Mouse (Mus musculus): ENCODE measurements around the gene Tex30. TPM values are rescaled to one million over a fixed set of nuclear protein-coding genes. Genes with fewer than 3 reads are reported as not detected.

The Tex30 gene
- polyA plus RNA-seq (2014; fragmentation: Nextera tagmentation; extraction: Ambion mirVana) = 83.9 and 88.1 TPM in 2 replicates

DNA sequence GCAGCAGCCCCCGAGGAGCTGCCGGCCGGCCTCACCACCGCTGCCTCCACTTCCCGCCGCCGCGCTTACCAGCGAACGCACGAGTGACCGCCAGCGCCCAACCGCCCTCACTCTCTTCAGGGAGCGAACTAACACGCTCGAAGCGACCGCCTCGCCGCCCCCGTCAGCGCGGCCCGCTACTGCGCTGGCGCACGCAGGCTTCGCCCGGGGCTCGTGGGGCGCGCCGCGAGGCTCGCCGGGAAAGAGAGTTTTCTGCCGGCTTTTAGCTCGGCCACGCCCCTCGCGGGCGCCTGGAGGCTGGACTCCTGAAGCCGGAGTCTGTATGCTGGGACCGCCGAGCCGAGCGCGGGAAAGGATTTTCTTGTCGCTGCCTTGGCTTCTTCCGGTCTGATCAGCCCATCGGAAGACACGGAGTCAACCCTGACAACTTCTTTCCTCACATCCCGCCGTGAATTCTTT lies at the start of gene Tex30:
Gene Tex30, minus strand, starts transcription at position 183 of the 459 bp plus-strand sequence.
- WGBS = under 1% methylated on average over 55 of the region's 55 CpGs
- ATAC-seq (replicated peaks; ENCODE audit: low FRiP score, low TSS enrichment, low read depth) = peak; percentile 97
- no peaks in the 10 kb centered on the region for H3K9me3 ChIP-seq (ENCODE audit: control insufficient read depth, low read length)

DNA sequence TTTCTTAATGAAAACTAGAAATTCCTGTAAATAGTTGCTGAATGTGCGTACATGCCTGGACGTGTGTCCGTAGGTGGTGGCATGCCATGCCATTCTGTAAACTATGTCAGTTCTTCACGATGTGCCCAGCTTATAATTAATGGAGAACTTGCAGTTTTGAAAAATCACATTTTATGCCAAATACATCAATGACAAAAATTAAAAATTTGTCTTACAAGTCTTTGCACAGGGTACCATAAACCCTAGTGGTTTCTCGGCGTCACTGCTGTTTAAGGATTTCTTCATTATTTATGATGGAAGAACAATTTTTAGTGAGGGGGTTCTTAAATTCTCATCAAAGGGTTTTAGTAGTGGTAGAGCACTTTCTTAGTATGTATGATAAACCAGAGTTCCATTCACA lies 46.5 kb upstream of the Tex30 start:
- Histone ChIP-seq H3K4me1 (replicated peaks; ENCODE audit: control insufficient read depth, insufficient read depth, low read length) (peaks cover 9% of the 10 kb centered on the region; the same call in 1 of the 2 replicates), H3K27me3 (replicated peaks; ENCODE audit: control insufficient read depth, insufficient read depth, low read length) (no peaks in the 10 kb centered on the region), H3K9me3 (ENCODE audit: control insufficient read depth, low read length) (no peaks in the 10 kb centered on the region), H3K4me2 (ENCODE audit: low read length) (peak overlapping the region; percentile 56), H3K9ac (ENCODE audit: low read length) (peak overlapping the region; percentile 84), H3K36me3 (ENCODE audit: control insufficient read depth, insufficient read depth, low read length) (peaks cover 2% of the 10 kb centered on the region), H3K27ac (ENCODE audit: low read depth) (0 out of 2 replicates have a peak overlapping the region, but pooled peaks have one; percentile 93), H3K4me3 (ENCODE audit: low read depth, low read length) (peak overlapping the region; percentile 88)
- 27% methylated on average over 6 of the region's 6 CpGs for WGBS
- DNase-seq (ENCODE audit: low spot score) (no peak), ATAC-seq (replicated peaks; ENCODE audit: low FRiP score, low TSS enrichment, low read depth) (no peak)

More for the DNA sequence above, at the start of gene Tex30:
- Histone ChIP-seq H3K9ac (ENCODE audit: low read length) (peak within 1 kb of the TSS; percentile 73), H3K4me1 (replicated peaks; ENCODE audit: control insufficient read depth, insufficient read depth, low read length) (peaks cover 3% of the 10 kb centered on the region), H3K27me3 (replicated peaks; ENCODE audit: control insufficient read depth, insufficient read depth, low read length) (no peaks in the 10 kb centered on the region), H3K36me3 (ENCODE audit: control insufficient read depth, insufficient read depth, low read length) (peaks cover 31% of the 10 kb centered on the region), H3K4me3 (ENCODE audit: low read depth, low read length) (peak within 1 kb of the TSS; percentile 71), H3K4me2 (ENCODE audit: low read length) (peak within 1 kb of the TSS; percentile 64), H3K27ac (ENCODE audit: low read depth) (peak within 1 kb of the TSS; percentile 83; the same call in 1 of the 2 replicates)
- DNase-seq (ENCODE audit: low spot score) = peak; percentile 90

DNA sequence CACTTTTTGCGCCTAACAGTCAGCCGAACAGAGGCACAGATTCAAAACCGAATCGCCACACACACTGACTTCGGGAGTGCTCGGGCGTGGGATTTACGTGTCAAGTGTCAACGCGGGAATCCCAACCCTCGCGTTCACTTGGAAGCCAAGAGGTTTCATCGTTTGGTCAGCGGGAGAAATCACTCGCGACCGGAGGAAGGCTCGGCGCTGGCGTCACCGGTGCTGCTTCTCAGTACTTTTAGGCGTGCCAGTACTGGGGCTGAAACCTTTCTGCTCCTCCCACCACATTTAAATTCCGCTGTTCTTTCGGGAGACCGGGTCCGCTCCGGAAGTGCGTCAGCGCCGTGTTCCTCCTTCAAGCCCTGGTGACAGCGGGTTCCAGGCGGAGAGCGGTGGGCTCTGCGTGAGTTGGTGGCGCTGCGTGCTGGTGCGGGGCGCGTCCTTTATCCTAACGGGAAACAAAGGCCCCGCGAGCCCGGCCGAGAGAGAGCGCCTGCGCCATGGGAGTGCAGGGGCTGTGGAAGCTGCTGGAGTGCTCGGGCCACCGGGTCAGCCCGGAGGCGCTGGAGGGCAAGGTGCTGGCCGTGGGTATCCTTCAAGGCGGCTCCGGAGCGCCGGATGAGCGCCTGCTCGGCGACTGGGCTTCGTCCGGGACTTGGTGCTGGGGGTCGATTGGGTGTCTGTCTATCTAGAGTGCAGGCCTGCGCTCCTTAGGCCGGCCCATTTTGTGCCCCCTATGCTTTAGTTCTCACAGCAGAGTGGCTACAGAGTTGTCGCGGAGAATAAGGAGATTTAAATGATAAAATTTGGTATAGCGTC lies 45.5 kb upstream of the Tex30 start, which contains the start of gene Ercc5:
Gene Ercc5, plus strand, starts transcription at position 182 of the 819 bp plus-strand sequence.
- Histone ChIP-seq H3K27me3 (replicated peaks; ENCODE audit: control insufficient read depth, insufficient read depth, low read length) (no peaks in the 10 kb centered on the region), H3K36me3 (ENCODE audit: control insufficient read depth, insufficient read depth, low read length) (peaks cover 11% of the 10 kb centered on the region), H3K9ac (ENCODE audit: low read length) (peak within 1 kb of the TSS; percentile 84), H3K4me2 (ENCODE audit: low read length) (peak within 1 kb of the TSS; percentile 56), H3K4me1 (replicated peaks; ENCODE audit: control insufficient read depth, insufficient read depth, low read length) (peaks cover 9% of the 10 kb centered on the region; the same call in 1 of the 2 replicates), H3K9me3 (ENCODE audit: control insufficient read depth, low read length) (no peaks in the 10 kb centered on the region), H3K27ac (ENCODE audit: low read depth) (peak within 1 kb of the TSS; percentile 93), H3K4me3 (ENCODE audit: low read depth, low read length) (peak within 1 kb of the TSS; percentile 88)
- peak; percentile 89 for DNase-seq (ENCODE audit: low spot score)
- ATAC-seq (replicated peaks; ENCODE audit: low FRiP score, low TSS enrichment, low read depth) = peak; percentile 96
- WGBS = under 1% methylated on average over 66 of the region's 66 CpGs

GRCm38 (mm10) chr1:44142747-44143146 lies 40.5 kb upstream of the Tex30 start:
- Histone ChIP-seq H3K36me3 (ENCODE audit: control insufficient read depth, insufficient read depth, low read length) (peaks cover 52% of the 10 kb centered on the region), H3K9ac (ENCODE audit: low read length) (no peak overlapping the region), H3K9me3 (ENCODE audit: control insufficient read depth, low read length) (no peaks in the 10 kb centered on the region), H3K4me3 (ENCODE audit: low read depth, low read length) (no peak overlapping the region), H3K4me2 (ENCODE audit: low read length) (no peak overlapping the region), H3K27me3 (replicated peaks; ENCODE audit: control insufficient read depth, insufficient read depth, low read length) (no peaks in the 10 kb centered on the region), H3K27ac (ENCODE audit: low read depth) (no peak overlapping the region), H3K4me1 (replicated peaks; ENCODE audit: control insufficient read depth, insufficient read depth, low read length) (peaks cover 4% of the 10 kb centered on the region; the same call in 1 of the 2 replicates)
- DNase-seq (ENCODE audit: low spot score) = no peak
- WGBS = 93% methylated on average over 5 of the region's 5 CpGs
- ATAC-seq (replicated peaks; ENCODE audit: low FRiP score, low TSS enrichment, low read depth) = no peak

DNA sequence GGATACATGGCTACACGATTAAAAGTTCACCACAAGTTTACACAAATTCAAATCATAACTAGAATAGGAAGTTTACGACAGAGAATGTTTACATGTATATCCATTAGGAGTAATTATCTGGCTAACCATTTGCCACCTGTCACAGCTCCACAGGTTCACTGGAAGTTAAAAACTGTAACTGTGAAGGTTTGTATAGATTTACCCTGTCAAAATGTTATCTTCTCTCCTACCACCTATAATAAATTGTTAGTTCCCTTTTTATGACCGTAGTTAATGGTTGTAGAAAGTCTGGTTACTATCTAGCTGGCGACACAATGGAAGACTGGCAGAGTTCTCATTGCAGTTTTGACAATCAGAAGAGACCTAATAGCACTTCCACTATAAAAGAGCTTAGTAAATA lies 38.0 kb upstream of the Tex30 start:
- Histone ChIP-seq H3K9ac (ENCODE audit: low read length) (no peak overlapping the region), H3K36me3 (ENCODE audit: control insufficient read depth, insufficient read depth, low read length) (peaks cover 62% of the 10 kb centered on the region), H3K27me3 (replicated peaks; ENCODE audit: control insufficient read depth, insufficient read depth, low read length) (no peaks in the 10 kb centered on the region), H3K4me2 (ENCODE audit: low read length) (no peak overlapping the region), H3K27ac (ENCODE audit: low read depth) (no peak overlapping the region), H3K4me3 (ENCODE audit: low read depth, low read length) (no peak overlapping the region), H3K9me3 (ENCODE audit: control insufficient read depth, low read length) (no peaks in the 10 kb centered on the region), H3K4me1 (replicated peaks; ENCODE audit: control insufficient read depth, insufficient read depth, low read length) (no peaks in the 10 kb centered on the region)
- 20% methylated on average over 4 of the region's 4 CpGs for WGBS
- DNase-seq (ENCODE audit: low spot score) (no peak), ATAC-seq (replicated peaks; ENCODE audit: low FRiP score, low TSS enrichment, low read depth) (no peak)

DNA sequence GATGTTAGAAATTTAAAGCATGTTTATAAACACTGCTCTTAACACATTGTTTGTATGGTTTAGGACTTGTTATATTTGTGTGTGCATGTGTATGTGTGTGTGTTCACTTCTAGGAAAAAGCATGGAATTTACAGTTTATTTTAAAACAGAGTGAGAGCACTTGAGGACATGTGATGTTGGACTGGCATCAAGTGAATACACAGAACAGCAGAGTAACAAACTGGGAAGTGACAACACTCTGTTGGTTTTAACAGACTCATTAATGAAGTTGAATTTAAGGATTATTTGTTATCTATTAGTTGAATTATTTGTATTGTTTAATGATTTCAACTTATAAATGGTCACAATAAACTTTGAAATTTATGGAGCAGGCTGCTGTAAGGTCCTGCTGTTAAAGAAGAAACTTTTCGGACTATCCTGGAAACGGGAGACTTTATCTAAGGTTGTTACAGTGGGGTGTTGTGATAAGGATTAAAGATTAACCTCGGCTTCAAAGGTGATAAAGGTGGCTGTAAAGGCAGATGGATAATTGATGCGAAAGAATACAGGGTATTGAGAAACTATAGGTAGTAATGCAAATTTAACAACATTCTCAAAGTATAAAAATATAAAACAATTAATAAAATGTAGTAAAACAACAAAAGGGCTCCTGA lies 27.8 kb upstream of the Tex30 start:
- Histone ChIP-seq H3K9ac (ENCODE audit: low read length) (no peak overlapping the region), H3K4me3 (ENCODE audit: low read depth, low read length) (no peak overlapping the region), H3K27me3 (replicated peaks; ENCODE audit: control insufficient read depth, insufficient read depth, low read length) (no peaks in the 10 kb centered on the region), H3K9me3 (ENCODE audit: control insufficient read depth, low read length) (no peaks in the 10 kb centered on the region), H3K4me2 (ENCODE audit: low read length) (no peak overlapping the region), H3K36me3 (ENCODE audit: control insufficient read depth, insufficient read depth, low read length) (peaks cover 59% of the 10 kb centered on the region), H3K27ac (ENCODE audit: low read depth) (no peak overlapping the region), H3K4me1 (replicated peaks; ENCODE audit: control insufficient read depth, insufficient read depth, low read length) (no peaks in the 10 kb centered on the region)
- 72% methylated on average over 4 of the region's 4 CpGs for WGBS
- DNase-seq (ENCODE audit: low spot score) (no peak), ATAC-seq (replicated peaks; ENCODE audit: low FRiP score, low TSS enrichment, low read depth) (no peak)

GRCm38 (mm10) chr1:44125590-44125989 lies 23.3 kb upstream of the Tex30 start:
- 93% methylated on average over 4 of the region's 4 CpGs for WGBS
- no peaks in the 10 kb centered on the region for H3K9me3 ChIP-seq (ENCODE audit: control insufficient read depth, low read length)
- DNase-seq (ENCODE audit: low spot score) (no peak), ATAC-seq (replicated peaks; ENCODE audit: low FRiP score, low TSS enrichment, low read depth) (no peak)
- no peak overlapping the region for H3K27ac ChIP-seq (ENCODE audit: low read depth)
- peaks cover 41% of the 10 kb centered on the region for H3K36me3 ChIP-seq (ENCODE audit: control insufficient read depth, insufficient read depth, low read length)
- H3K4me2 ChIP-seq (ENCODE audit: low read length) = no peak overlapping the region
- no peak overlapping the region for H3K4me3 ChIP-seq (ENCODE audit: low read depth, low read length)
- H3K4me1 ChIP-seq (replicated peaks; ENCODE audit: control insufficient read depth, insufficient read depth, low read length) = no peaks in the 10 kb centered on the region; the same call in 1 of the 2 replicates
- H3K9ac ChIP-seq (ENCODE audit: low read length) = no peak overlapping the region
- H3K27me3 ChIP-seq (replicated peaks; ENCODE audit: control insufficient read depth, insufficient read depth, low read length) = no peaks in the 10 kb centered on the region

GRCm38 (mm10) chr1:44122256-44122655 lies 20.0 kb upstream of the Tex30 start:
- H3K4me1 ChIP-seq (replicated peaks; ENCODE audit: control insufficient read depth, insufficient read depth, low read length) = peaks cover 4% of the 10 kb centered on the region; the same call in 1 of the 2 replicates
- H3K27me3 ChIP-seq (replicated peaks; ENCODE audit: control insufficient read depth, insufficient read depth, low read length) = no peaks in the 10 kb centered on the region
- H3K9me3 ChIP-seq (ENCODE audit: control insufficient read depth, low read length) = no peaks in the 10 kb centered on the region
- no peak overlapping the region for H3K9ac ChIP-seq (ENCODE audit: low read length)
- no peak for ATAC-seq (replicated peaks; ENCODE audit: low FRiP score, low TSS enrichment, low read depth)
- H3K27ac ChIP-seq (ENCODE audit: low read depth) = no peak overlapping the region
- WGBS = 79% methylated on average over 3 of the region's 3 CpGs
- peaks cover 10% of the 10 kb centered on the region for H3K36me3 ChIP-seq (ENCODE audit: control insufficient read depth, insufficient read depth, low read length)
- DNase-seq (ENCODE audit: low spot score) = no peak
- no peak overlapping the region for H3K4me3 ChIP-seq (ENCODE audit: low read depth, low read length)
- H3K4me2 ChIP-seq (ENCODE audit: low read length) = no peak overlapping the region

Data from intestine, embryonic 14.5 days (tissue).